Mouse (Mus musculus) large intestine, adult 2 months (tissue): ENCODE measurements at regions not wholly inside any gene's neighbourhood (a gene's known extent, or its start where the extent isn't known, plus 50 kb on each side); places are given as distances from the start of the nearest gene placed in this dataset.
A peak's percentile ranks its signal among the peaks of the same experiment; 100 is the strongest.
"Not testable (repeated sequence)": the region's sequence is repeated elsewhere in the genome, so short reads cannot be mapped to it uniquely, and the experiment has no call there.

Experiments
- DNase-seq: peaks from one replicate; pipeline ENCODE4 v3.0.0-alpha.2; 2012; ENCODE audit warnings: low read depth, low spot score
- WGBS: fragments of 180-500 bp; shearing (Covaris S2); methylation state at CpG from one replicate; pipeline ENCODE4 v1.1.7; 2018; 5-methylcytosine and 5-hydroxymethylcytosine counted together

- WGBS = 39% methylated on average over 7 of the region's 7 CpGs
- no peak for DNase-seq
Observed at GRCm38 (mm10) chr16:23838696-23839095, 52.1 kb downstream of the Sst start.

- WGBS = 65% methylated on average over 2 of the region's 2 CpGs
- no peak for DNase-seq
Observed at GRCm38 (mm10) chr16:23838114-23838513, 52.6 kb downstream of the Sst start.

GRCm38 (mm10) chr16:23834991-23835390 is 55.8 kb downstream of the Sst start:
- DNase-seq = no peak
- 51% methylated on average over 4 of the region's 4 CpGs for WGBS

- DNase-seq = peak; percentile 21
- 21% methylated on average over 2 of the region's 2 CpGs for WGBS
Observed at GRCm38 (mm10) chr16:23833603-23834002, 57.2 kb downstream of the Sst start.

DNA sequence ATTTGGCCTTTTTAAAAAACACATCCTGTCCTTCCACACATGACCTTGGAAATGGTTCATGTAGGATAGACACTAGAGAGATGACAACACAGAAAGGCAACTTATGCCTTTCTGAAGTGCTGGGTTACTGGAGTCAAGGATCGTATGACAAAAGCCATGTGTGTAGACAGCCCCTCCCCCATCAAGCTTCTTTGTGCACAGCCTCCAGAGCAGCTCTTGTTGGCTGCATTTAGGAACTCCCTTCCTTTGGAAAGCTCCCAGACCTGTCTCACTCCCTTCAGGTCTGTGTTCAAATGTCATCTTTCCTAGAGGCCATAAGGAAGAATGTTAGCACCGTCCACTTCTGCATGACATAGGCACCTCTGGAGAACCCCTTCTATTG is 57.7 kb downstream of the Sst start:
- no peak for DNase-seq
- WGBS = 68% methylated on average over 2 of the region's 2 CpGs

DNA sequence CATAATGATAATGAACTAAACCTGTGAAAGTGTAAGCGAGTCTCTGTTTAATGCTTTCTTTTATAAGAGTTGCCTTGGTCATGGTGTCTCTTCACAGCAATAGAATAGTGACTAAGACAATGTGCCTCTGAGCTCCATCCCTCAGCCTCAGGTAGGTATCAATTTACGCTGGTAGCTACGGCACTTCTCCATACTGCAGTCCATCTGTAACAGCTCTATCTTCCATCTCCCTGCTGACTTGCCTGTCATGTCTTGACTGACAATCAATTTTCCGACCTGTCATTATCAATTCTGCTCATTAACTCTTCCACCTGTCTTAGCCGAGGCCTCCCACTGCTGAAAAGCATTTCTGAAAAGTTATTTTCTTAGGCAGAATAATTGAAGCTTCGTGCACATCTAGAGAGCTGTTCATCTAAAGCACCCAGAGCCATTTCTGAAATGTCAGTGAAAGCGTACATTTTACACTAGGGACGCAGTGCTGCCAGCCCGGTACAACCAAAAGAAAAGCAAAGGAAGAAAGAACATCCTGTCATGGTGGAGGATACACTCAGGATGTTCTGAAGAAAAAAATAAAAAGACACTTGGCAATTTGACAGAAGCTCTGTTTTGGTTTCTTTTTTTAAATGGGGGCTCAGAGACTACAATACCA is 58.2 kb downstream of the Sst start:
- no peak for DNase-seq
- WGBS = 78% methylated on average over 9 of the region's 9 CpGs

DNA sequence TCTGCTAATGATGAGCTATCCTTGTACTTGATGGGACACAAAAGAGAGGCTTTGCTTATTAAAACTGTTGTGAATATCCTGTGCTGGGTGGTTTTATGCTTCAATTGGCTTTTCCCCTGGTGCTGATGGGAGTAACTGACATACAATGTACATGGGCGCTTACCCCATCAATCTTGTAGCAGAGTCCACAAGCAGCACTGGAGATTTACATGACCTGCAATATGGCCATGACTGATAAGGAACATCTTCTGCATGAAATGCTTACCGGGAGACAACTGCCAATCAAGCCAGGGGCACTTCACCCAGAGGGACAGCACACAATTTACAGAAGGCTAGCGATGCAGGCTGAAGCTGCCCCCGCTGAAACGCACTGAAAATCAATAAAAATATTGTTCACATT is 65.1 kb downstream of the Sst start:
- WGBS = 89% methylated on average over 5 of the region's 5 CpGs
- no peak for DNase-seq

GRCm38 (mm10) chr16:23785216-23785615 is 105.5 kb downstream of the Sst start:
- DNase-seq = no peak
- WGBS = 69% methylated on average over 2 of the region's 2 CpGs

- 62% methylated on average over 6 of the region's 6 CpGs for WGBS
- DNase-seq = no peak
Observed at GRCm38 (mm10) chr16:23784021-23784897, 106.5 kb downstream of the Sst start.

DNA sequence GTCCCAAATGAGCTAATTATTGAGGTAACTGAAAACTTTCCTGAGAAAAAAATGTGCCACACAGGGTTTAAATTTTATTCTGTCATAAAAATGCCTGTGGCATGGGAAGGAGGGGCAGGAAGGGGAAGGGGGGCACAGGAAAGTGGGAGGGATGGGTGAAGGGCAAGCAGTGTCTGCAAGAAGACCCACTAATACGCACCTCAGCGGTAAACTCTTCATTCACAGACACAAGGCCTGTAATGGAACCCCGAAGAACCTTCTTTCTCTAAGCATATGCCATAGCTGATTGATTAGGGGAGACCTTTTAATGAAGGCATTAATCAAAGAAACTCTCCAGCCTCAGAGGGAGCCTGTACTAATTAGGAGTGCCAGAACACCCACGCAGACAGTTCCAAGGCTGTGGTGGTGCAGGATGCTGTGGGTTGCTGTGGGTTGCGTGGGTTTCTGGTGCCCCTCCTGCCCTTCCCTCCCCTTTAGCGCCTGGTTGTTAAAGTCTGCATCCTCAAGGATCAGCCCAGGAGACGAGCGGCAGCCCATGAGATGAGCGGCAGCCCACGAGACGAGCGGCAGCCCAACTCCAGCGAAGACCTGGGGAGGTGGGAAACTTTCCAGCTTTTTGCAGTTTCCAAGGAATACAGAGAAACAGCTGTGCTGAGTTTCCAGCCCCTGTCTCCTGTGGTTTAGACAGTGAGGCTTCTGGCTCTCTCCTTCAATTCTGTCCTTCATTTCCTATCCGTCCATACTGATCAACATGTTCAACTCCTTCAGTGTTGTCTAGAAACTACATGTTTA is 110.1 kb downstream of the Sst start:
- no peak for DNase-seq
- WGBS = 63% methylated on average over 14 of the region's 14 CpGs

DNA sequence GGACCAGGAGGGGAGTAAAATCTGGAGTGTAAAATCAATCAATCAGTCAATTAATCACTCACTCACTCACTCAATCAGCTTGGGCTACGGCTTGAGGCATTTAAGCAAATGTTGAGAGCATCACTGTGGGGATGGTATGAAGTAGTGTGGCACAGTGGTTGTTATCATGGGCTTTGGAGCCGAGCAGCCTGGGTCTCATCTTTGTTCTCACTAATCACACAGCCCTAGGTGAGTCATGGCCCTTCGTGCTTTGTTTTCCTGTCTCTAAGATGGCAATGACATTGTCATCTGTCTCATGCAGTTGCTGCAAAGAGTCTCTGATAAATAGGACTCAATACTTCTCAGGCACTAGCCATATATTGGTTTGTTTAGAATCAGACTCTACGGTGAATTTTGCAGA is 112.9 kb downstream of the Sst start:
- no peak for DNase-seq
- 58% methylated on average over 4 of the region's 4 CpGs for WGBS

- no peak for DNase-seq
- WGBS = 38% methylated on average over 2 of the region's 2 CpGs
Observed at GRCm38 (mm10) chr16:23777041-23777440, 113.7 kb downstream of the Sst start.

DNA sequence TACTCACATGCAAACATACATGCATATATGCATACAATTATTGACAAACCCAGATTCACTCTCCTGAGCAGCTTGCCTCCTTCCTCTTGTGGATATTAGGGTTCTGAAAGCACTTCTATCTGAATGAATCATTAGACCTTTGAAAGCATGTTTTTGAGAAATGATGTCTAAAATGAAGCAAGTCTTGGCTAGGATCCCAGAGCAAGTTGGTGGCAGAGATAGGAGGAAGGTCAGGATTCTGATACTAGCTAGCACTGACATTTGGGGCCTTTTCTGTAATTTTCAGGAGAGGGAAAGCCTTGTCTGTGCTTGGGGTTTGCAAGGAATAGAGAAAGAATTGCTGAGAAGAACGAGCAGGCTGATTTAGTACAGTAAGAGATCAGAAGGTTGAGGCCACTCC is 114.3 kb downstream of the Sst start:
- WGBS = 25% methylated on average over 1 of the region's 1 CpGs
- DNase-seq = no peak

DNA sequence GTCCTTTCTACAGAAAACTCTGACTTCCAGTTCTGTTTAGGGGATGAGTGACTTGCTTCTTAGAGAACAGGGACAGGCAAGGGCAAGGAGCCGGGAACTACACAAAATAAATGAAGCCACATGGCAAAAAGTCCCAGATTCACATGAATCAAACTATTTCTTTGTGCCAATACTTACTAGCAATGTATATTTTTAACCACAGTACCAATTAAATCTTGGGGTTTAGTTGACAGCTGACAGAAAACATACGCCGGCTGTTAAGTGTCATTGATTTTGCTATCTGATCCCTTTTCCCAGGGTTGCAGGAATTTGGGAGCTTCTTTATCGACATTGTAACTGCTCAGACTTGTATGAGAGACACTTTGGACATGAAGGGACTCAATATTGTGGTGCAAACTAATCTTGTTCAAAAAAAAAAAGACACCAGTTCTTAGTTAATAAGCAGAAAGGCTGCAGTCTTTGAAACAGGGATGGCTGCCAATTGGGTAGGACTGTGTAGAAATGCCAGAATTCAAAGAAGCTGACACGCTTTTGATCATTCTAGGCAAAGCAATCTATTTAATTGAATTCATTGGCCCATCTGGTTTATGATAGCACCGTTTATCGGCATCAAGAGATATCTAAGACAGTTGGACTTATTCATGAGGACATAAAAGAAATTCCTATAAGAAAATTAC is 132.5 kb downstream of the Sst start:
- no peak for DNase-seq

DNA sequence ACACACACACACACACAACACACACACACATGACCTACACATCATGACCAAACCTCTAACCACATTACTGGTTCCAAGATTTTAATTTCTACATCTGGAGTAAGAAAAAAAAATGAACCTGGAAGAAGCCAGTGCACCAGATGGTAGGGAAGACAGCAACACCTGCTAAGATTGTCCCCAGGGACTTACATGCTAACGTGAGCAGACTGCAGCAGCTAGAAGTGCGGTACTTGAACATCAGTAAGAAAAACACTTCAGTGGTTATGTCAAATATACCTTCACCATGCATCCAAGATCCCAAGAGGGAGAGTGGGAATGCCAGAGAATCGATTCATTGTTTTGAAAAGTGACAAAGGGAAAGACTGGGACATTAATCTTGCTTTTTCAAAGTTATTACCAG is 153.7 kb downstream of the Sst start:
- no peak for DNase-seq
- 51% methylated on average over 3 of the region's 3 CpGs for WGBS

More for the DNA sequence above, 132.5 kb downstream of the Sst start:
- WGBS = 75% methylated on average over 7 of the region's 7 CpGs

- WGBS = 55% methylated on average over 5 of the region's 5 CpGs
- DNase-seq = no peak
Observed at GRCm38 (mm10) chr16:23735722-23736121, 155.0 kb downstream of the Sst start.

GRCm38 (mm10) chr16:23726562-23726961 is 164.2 kb downstream of the Sst start:
- 90% methylated on average over 4 of the region's 4 CpGs for WGBS
- DNase-seq = no peak

DNA sequence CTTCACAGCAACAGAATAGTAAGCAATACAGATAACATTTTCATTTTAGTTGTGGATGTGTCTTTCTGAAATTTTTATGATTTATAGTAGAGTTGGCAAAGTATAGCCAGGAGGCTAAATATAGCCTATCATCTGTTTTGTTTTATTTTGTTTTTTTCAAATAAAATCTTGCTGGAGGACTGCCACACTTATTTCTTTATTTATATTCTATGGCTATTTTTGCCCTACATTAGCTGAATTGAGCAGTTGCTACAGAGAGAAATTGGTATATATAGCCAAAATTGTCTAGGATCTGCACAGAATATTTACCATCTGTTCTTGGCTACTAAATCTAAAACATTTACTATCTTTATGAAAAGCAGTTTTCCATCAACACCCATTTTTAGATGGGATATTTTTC is 169.0 kb downstream of the Sst start:
- no peak for DNase-seq

GRCm38 (mm10) chr16:23701156-23701555 is 180.5 kb upstream of the Masp1 start:
- WGBS = 3% methylated on average over 1 of the region's 1 CpGs
- no peak for DNase-seq

DNA sequence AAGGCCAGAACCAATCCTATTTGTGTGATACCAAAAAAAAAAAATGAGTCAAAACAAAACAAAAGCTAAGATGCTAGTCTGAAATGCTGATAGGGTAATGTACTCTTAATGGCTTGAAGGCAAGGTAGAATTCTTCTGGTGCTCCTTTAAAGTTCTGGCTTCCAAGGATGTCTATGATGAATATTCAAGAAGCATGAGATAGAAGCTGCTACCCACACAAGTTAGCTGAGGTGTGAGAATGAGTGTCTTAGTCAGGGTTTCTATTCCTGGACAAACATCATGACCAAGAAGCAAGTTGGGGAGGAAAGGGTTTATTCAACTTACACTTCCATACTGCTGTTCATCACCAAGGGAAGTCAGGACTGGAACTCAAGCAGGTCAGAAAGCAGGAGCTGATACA is 173.6 kb upstream of the Masp1 start:
- not testable (repeated sequence) for DNase-seq
